Mouse (Mus musculus) erythroblast, embryonic 14.5 days (primary cell): ENCODE results near the gene Kif2c.

ENCODE experiments used
- GATA1 ChIP-seq: IDR thresholded peaks from 2 replicates; pipeline ENCODE4 v1.6.1; 2012; ENCODE audit warnings: low read length, inconsistent platforms, mixed read lengths
- TAL1 ChIP-seq: IDR thresholded peaks from 3 replicates; pipeline ENCODE4 v1.6.1; 2012; ENCODE audit warnings: low read length, inconsistent platforms, mixed read lengths

- TF ChIP-seq GATA1 (no peak), TAL1 (no peak)
These were observed 36.3 kb downstream of the Kif2c start for GRCm38 (mm10) chr4:117146176-117146575.
